Mouse (Mus musculus): ENCODE measurements at regions not wholly inside any gene's neighbourhood (a gene's known extent, or its start where the extent isn't known, plus 50 kb on each side); places are given as distances from the start of the nearest gene placed in this dataset.
A peak's percentile ranks its signal among the peaks of the same experiment; 100 is the strongest.

DNA sequence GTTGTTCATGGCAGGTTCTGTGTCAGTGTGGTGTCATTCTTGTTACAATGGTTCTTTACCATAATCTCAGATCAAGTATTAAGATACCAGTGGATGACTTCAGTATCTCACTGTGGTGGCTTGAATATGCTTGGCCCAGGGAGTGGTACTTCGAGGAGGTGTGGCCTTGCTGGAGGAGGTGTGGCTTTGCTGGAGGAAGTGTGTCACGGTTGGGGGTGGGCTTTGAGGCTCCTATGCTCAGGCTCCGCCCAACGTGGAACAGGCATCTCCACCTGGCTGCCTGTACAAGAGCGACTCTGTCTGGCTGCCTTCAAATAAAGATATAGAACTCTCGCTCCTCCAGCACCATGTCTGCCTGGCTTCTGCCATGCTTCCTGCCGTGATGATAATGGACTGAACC is 63.6 kb downstream of the Cd2 start:
- DNase-seq (ENCODE audit: low spot score in 2 of 2): no peak

DNA sequence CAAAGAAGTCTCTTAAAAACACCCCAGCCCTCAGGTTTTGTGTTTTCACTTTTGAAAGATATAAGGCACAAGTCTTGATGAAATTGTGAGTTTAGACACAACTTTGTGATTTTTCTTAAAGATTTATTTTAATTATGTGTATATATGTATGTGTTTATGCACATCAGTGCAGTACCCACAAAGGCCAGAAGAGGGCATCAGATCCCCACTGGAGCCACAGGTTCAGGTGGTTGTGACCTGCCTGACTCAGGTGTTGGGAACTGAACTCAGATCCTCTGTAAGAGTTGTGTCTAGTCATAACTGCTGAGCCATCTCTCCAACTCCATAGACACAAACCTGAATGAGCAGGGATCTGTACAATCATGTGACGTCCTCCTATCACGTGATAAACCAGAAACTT is 67.8 kb downstream of the Cd2 start:
- no peak for DNase-seq (ENCODE audit: low spot score in 2 of 2)

DNA sequence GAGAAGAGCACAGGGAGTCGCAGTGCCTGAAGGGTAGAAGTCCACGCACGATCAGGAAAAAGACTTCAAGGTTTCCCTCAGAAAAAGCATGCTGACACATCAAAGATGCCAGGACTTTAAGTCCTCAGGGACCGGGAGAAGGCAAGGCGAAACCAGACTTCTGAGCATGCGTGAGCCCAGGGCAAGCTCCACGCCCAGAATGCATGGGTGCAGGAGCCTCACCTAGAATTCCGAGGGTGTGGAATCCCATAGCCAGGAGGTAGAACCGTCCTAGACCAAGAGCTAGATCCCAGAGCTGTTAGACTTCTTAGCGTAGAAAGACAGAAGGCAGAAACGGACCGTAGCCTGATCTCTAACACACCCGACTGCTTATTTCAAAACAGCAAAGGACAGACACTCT is 71.0 kb downstream of the Cd2 start:
- no peak for DNase-seq (ENCODE audit: low spot score in 2 of 2)

DNA sequence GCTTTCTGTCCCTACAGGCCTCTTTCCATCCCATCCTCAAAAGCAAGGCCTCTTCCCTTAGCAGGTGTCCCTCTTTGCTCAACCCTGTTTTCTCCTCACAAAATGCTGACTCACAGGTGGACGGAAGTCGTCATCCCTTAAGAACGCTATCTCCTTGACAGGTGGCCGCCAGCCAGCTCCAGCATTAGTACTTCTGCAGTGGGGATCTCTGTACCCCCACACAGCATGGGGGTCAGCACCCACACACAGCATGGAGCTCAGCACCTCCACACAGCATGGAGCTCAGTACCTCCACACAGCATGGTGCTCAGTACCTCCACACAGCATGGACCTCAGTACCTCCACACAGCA is 74.6 kb downstream of the Cd2 start:
- peak in 1 of 2 experiments; percentile 40 for DNase-seq (ENCODE audit: low spot score in 2 of 2)

DNA sequence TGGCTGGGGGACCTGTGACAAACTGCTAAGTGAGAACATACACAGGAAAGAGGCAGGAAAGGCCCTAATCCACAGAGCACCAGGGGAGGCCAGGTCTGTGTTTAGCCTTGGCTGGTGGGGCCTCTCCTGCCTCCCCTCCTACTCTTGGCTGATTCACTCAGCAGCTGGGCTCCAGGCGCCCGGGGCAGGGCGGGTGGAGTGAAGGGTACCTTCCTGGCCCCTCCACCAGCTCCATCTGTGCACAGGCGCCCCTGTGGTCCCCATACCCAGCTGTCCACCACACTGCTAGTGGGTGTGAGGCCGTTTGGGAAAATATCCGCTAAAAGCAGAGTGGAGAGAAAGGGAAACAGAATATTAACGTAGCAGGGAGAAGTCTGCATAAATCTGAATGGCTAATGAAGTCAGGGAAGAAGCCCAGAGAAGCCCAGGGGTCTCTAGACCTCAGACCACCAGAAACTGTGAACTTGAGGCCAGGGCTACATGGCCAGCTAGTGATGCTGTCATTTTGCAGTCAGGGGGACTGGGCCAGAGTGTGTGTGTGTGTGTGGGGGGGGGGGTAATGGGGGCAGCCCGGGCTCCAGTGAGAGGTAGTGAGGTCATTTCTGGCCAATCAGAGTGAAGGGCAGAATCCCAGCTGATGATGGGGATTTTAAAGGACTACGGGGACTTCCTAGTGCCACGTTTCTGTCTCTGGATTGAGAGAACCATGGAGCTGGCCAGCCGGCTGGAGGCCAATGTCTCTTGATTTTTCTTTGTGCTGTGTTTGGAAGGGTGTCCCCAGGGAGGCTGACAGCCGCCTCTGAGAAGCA is 75.1 kb downstream of the Cd2 start:
- DNase-seq (ENCODE audit: low spot score in 2 of 2): peak; percentile 41

DNA sequence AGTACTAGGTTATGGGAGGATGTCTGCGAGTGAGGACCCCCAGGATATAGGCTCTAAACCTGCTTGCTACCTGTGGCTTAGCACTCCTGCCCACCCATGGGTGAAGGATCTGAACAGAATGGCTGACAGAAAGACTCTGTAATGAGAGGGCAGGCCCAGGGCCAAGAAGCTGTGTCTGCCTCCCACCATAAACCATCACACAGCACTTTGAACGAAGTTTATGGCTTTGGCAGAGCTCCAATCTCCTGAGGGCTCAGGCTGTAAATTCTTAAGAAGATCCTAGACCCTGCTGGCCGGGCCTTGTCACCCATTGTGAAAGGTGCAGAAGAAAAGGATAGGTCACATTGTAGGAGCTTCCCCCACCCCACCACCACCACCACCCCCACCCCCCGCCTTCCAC is 75.8 kb downstream of the Cd2 start:
- no peak for DNase-seq (ENCODE audit: low spot score in 2 of 2)

DNA sequence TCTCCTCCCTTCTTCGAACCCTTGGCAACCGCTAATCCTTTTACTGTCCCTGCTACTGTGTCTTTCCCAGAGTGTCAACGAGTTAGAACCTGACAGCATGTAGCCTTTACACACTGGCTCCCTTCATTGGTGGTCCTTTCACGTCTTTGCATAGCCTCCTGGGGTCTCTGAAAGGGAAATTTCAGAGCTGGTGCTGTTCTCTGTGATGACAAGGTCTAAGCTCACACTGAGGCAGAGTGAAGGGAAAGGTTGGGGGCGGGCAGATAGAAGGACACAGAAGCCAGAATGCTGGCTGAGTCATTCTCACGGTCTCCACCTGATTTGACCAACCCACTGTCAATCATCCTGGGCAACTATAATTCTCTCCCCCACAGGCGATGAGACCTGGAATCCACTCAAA is 78.2 kb downstream of the Cd2 start:
- no peak for DNase-seq (ENCODE audit: low spot score in 2 of 2)

DNA sequence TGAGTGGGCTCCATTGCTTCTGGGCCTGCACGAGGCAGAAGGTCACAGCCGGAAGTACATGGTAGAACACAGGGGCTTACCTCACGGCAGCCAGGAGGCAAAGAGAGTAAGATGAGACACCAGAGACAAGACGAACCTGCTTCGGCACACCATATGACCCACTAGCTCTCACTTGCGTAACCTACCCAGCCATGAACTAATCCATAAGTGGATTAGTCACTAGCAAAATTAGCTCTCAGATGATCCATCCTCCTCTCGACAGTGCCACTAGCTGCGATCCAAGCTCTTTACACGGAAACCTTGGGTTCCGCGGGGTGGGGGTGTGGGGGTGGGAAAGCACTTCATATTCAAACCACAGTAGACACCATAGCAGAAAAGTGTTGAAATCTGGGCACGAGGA is 79.0 kb downstream of the Cd2 start:
- no peak for DNase-seq (ENCODE audit: low spot score in 2 of 2)

DNA sequence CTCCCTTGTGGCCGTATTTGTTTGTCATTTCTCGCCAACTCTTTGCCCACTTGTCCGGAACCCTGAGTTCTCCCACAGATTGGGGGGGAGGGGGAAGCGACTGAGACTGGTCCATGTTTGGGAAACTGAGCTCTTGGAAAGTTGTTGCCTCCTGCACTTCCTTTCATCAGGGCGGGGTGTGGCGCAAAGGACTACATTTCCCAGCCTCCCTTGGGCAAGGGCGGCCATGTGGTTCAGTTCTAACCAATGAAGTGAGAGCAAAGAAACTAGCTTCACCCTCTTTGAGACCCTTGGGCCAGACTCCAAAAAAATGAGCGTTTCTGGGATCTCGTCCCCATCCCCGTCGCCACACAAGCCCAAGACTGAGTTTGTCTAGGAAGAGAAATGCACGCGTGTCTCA is 81.6 kb downstream of the Cd2 start:
- peak in 1 of 2 experiments; percentile 22 for DNase-seq (ENCODE audit: low spot score in 2 of 2)

DNA sequence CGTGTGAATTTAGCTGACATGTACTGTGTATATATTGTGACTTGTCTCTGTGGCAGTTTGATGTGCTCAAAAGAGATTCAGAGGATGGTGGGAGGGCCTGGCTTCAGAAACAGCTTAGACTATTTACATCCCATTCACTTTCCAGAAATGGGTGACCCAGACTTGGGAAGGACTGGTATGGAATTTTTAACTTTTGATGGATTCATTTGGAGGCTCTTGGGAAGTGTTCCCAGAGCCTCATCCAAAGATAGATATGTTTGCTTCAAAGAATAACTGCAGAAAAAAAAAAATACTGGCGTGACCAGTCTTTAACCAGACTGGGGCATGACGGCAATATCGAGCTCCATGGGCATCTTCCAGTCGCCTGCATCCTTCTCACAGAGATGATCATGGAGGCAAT is 84.6 kb upstream of the Ptgfrn start:
- no peak for DNase-seq (ENCODE audit: low spot score in 2 of 2)

DNA sequence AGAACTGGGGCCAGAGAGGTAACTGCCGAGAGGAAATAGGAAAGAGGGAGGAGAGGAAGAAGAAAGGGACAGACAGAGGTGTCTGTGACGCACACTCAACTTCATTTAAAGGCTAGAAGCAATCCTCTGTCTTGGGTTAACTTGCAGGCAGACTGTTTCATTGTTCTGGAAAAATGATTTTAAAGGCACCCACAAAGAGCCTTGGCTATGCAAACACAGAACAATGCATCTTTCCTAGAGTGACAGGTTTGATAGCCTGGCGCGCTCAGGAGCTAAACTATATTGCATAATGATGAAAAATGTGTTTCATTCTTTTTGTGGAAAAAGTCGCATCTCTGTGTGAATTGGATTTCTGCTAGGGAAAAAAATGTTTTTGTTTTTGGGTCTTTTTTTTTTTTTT is 84.2 kb upstream of the Ptgfrn start:
- no peak for DNase-seq (ENCODE audit: low spot score in 2 of 2)

DNA sequence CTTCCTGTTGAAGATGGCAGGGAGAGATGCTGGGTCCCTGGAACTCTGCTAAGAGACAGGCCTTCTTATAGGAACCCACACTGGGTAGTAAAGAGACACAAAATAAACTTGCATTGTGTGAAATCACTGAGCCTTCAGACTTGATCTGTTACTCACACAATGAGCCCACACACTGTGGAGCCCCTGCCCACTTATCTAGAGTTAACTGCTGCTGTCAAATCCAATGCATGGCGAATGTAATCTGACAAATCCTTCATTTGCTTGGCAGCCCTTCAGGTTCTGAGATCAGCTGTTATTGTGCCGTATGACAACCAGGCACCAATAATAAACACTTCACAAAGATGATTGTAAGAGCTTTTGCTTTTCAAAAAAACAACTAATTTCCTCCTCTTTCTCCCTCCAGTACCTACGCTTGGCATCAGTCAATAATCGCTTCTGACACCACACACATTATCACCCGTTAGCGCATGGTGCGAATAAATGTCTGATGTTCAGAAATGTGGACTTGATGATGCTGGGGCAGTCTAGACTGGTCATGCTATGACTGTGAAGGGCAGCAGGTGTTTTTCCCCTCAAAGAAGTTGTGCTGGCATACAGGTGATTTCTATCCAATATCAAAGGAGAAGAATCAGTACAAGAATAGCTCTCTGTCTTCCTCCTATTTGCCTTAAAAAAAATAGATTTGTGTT is 81.4 kb upstream of the Ptgfrn start:
- peak in 1 of 2 experiments; percentile 22 for DNase-seq (ENCODE audit: low spot score in 2 of 2)

DNA sequence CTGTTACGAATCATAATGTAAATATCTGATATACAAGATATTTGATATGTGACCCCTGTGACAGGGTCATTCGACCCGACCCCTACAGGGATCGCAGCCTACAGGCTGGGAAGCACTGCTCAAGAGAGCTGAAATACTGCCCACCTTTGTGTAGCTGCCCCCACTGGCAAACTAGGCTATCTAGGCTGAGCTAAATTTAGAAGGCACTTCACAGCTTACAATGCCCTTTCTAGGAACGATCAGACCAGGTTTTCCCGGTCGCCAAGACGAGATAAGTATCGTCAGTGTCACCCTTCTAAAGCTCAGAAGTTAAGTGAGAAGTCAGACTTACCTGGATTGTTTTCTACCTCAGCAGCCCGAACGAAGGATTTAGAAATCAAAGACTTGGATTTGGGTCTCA is 71.9 kb upstream of the Ptgfrn start:
- no peak for DNase-seq (ENCODE audit: low spot score in 2 of 2)

DNA sequence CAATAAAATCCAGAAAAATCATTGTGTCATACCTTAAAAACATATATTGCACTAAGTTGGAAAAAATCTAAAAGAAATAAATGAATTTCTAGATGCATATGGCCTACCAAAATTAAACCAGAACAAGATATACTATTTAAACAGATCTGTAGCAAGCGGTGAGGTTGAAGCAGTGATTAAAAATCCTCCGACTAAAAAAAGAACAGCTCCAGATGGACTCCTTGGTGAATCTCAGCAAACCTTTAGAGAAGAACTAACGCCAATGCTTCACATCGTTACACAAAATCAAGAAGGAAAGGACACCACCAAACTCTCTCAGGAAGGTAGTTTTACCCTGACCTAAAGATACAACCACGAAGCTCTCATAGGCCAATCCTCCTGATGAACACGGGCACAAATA is 63.9 kb upstream of the Ptgfrn start:
- no peak for DNase-seq (ENCODE audit: low spot score in 2 of 2)

DNA sequence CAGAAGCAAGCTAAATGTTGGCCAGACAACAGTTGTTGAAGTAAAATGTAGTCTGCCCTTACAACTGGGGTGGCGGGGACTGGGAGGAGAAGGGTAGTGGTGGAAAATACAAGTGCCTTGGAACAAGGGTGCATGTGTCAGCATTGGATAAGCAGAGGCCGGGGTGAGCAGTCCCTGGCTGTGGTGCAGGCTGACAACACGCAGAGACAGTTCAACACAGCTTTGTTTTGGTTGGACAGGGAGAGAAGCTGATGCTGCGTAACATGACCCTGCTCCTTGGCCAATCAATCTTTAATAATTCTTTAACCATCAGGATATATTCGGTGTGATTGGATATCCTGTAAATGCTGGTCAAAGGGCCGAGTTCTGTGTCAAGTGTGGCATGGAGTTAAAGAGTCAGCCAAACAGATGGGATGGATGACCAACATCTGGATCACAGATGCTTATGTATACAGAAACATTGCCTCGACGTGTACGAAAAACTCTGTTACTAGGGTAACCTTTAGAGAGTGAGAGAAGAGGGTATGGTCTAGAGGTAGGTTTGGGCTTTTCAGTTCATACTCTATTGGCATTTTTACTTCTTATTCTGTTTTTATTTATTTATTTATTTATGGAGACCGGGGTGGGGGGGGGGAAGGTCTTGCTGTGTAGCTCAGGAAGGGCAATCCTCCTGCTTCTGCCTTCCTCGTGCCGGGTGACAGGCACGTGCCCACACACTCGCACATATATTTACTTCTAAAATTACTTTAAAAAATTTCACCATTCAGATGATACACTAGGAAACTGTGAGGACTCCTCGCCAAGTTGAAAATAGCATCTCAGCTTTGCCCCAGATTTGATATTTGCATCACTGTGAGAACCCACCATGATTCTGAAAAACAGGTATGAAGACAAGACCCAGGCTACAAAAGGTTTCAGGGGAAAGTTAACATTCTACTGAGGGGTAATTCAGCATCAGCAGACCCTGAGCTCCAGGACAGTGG is 60.2 kb upstream of the Ptgfrn start:
- DNase-seq (ENCODE audit: low spot score in 2 of 2): no peak

DNA sequence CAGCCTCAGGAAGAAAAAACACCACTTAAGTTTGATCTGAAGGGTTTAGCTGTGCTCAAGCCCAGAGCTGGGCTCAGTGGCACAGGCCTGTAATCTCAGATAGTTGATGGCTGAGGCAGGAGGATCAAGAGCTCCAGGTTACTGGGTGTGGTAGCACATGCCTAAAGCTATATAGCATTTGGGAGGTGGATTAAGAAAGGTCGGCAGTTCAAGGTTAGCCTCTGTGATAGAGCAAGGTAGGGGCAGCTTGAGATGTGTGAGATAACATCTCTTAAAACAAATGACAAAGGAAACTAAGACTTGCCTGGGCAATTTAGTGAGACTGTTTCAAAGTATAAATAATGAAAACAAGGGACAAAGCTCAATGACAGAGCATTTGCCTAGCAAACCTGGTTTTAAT is 56.9 kb upstream of the Ptgfrn start:
- no peak for DNase-seq (ENCODE audit: low spot score in 2 of 2)

DNA sequence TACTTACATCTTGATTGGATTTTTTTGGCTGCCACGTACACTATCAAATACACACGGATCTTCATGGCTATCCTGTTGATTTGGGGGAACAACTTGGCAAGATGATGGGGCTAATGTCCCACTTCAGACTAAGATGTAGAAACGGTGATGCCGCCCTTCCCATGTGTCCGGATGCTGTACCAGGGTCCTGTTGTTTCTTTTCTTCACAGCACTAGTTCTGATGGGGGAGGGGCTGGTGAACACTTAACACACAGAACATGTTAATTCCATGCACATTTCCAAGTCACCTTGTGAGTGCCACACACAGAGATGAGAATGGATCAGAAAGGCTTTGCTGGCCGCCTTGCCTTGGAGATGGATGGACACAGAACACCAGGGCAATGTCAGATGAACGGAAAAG is 56.5 kb upstream of the Ptgfrn start:
- DNase-seq (ENCODE audit: low spot score in 2 of 2): no peak

DNA sequence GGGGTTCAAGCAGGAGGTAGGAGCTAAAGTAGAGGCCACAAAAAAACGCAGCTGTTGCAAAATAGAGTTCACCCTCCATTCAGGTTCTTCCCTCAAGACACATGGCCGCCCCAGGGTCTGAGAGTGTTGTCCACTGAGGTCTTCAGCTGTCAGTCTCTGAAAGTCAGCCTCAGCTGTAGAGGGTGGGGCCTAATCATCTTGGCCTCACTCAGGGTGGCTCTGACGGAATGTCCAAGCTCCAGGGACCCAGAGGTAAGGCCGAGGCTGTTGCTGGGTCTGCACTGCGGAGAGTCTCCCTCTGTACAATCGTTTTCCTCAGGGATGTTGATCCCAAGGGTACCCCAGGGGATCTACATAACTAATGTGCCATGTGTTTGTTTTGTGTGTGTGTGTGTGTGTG is 55.2 kb upstream of the Ptgfrn start:
- DNase-seq (ENCODE audit: low spot score in 2 of 2): no peak

DNA sequence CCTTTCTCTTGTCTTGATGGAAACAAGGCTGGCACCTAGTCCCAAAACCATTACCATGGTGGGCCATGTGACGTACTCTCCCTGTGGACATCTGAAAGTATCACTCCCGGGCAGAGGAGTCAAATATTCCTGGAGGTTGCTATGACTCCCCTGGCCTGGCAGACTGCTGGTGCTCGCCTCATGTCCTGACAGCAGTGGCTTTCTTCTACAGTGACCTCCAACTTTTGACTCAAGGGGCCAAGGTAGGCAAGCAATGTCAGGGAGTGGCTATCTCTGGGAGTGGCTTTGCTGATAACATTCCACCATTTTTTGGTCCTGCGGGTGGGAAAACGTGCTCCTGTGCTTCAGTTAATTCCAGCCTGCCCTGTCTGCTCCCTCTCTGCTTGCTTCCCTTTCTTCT is 54.7 kb upstream of the Ptgfrn start:
- no peak for DNase-seq (ENCODE audit: low spot score in 2 of 2)

DNA sequence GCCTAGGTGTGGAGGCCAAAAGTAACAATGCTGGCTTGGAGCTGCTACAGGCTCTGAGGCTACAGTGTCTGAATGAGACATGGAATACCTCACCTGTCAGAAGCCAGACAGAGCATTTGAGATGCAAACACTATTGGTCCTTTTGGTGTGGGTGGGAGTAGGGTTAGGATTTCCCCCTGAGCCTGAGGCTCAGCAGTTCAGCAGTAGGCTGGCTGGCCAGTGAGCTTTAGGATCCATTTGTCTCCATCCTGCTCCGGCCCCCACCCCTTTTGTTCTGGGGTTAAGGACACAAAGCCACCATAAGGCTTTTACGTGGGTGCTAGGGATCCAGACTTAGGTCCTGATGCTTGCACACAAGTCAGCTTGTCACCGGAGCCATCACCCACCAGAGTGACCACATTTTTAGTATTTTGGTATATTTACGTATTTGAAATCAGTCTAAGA is 53.9 kb upstream of the Ptgfrn start:
- DNase-seq (ENCODE audit: low spot score in 2 of 2): no peak

DNA sequence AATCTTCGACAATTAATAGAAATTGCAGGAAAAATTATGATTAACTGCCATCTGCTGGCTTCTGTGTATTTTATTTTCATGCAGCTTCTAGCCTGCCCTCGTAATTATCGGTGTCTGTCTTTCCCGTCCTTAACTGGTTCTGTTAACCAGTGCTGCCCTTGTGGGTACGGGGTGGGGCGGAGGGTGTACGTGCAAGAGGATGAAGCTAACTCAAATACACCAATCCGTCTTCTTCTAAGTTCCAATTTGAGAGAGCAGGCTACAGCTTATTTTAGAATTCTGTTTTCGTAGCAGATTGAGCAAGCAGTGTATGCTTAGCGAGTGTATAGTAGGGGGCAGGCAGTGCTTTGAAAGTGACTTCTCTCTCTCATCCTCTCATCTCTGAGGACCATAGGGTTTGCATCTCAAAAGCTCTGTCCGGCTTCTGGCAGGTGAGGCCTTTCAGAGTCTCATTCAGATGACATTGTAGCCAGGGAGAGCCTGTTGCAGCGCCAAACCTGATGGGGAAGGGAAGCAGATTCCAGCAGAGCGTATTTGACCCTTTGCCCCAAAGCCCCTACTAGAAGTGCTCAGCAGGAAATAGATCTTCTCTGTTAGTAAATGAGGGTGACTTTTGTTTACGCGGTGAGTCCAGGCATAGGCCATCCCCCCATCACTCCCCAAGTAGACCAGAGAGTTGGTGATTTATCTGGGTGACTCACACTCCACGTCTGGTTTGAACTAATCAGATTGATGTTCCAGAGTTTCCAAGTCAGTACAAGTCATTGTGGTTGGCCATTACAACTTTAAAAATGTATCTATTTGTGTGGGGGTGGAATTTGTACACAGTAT is 53.3 kb upstream of the Ptgfrn start:
- DNase-seq (ENCODE audit: low spot score in 2 of 2): peak in 1 of 2 experiments; percentile 37

Data from layer of hippocampus, postnatal 10 days (tissue).